Mouse (Mus musculus): ENCODE measurements at regions not wholly inside any gene's neighbourhood (a gene's known extent, or its start where the extent isn't known, plus 50 kb on each side); places are given as distances from the start of the nearest gene placed in this dataset.
A peak's percentile ranks its signal among the peaks of the same experiment; 100 is the strongest.
"Not testable (repeated sequence)": the region's sequence is repeated elsewhere in the genome, so short reads cannot be mapped to it uniquely, and the experiment has no call there.

- peak; percentile 62 for DNase-seq (ENCODE audit: extremely low spot score)
These were observed 59.5 kb upstream of the Zbtb18 start for GRCm38 (mm10) chr1:177382596-177383190.

GRCm38 (mm10) chr1:177382147-177382546 is 60.0 kb upstream of the Zbtb18 start:
- no peak for DNase-seq (ENCODE audit: extremely low spot score)

- DNase-seq (ENCODE audit: extremely low spot score): no peak
These were observed 64.0 kb upstream of the Zbtb18 start for GRCm38 (mm10) chr1:177378112-177378511.

GRCm38 (mm10) chr1:177373226-177373825 is 68.8 kb upstream of the Zbtb18 start:
- DNase-seq (ENCODE audit: extremely low spot score): no peak

- no peak for DNase-seq (ENCODE audit: extremely low spot score)
These were observed 70.1 kb upstream of the Zbtb18 start for GRCm38 (mm10) chr1:177372066-177372465.

DNA sequence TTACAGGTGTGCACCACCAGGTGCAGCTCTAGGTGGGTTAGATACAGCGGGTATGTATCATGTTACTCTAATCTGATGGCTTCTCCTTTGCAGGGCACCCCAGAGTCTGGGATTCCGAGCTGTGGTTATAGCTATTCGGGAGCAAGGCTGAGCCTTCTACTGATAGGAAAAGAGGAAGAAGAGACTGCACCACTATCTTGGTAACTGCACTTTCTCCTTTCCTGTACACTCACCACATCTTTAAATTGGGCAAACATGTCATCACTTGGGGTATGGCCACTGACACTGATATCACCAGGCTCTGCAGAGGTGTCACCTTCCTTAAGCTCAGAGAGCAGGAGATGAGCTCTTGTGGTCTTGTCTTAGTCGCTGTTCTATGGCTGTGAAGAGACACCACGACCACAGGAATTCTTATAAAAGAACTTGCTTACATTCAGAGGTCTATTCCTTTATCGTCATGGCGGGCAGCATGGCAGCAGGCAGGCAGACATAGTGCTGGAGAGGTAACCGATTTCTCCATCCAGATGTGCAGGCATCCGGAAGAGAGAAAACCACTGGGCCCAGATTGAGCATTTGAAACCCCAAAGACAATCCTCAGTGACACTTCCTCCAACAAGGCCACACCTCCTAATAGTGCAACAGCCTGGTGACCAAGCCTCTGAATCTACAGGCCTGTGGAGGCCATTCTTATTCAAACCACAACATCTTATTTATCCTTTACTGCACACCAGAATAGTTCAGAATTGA is 74.1 kb upstream of the Zbtb18 start:
- no peak for DNase-seq (ENCODE audit: extremely low spot score)

DNA sequence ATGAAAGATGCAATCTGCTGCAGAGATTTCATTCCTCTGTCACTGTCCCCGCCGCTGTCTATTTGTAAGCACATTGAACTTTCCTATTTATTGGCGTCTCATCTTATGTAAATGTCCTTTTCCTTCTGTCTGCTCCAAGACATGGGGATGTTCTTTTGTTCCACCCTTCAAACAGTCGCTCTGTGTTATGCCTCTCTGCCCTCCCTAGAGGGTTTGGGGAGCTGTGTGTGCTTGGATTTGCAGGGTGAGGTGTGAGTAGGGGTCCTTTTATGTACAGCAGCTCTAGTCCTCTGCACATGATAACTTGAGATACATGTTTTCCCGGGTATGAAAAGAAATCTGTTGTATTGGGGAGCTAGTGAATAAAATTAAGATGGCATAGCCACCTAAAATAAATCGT is 75.2 kb upstream of the Zbtb18 start:
- DNase-seq (ENCODE audit: extremely low spot score): no peak

- no peak for DNase-seq (ENCODE audit: extremely low spot score)
These were observed 75.7 kb upstream of the Zbtb18 start for GRCm38 (mm10) chr1:177366475-177366874.

- no peak for DNase-seq (ENCODE audit: extremely low spot score)
These were observed 77.8 kb upstream of the Zbtb18 start for GRCm38 (mm10) chr1:177364355-177364754.

GRCm38 (mm10) chr1:177362398-177362797 is 79.8 kb upstream of the Zbtb18 start:
- DNase-seq (ENCODE audit: extremely low spot score): no peak

DNA sequence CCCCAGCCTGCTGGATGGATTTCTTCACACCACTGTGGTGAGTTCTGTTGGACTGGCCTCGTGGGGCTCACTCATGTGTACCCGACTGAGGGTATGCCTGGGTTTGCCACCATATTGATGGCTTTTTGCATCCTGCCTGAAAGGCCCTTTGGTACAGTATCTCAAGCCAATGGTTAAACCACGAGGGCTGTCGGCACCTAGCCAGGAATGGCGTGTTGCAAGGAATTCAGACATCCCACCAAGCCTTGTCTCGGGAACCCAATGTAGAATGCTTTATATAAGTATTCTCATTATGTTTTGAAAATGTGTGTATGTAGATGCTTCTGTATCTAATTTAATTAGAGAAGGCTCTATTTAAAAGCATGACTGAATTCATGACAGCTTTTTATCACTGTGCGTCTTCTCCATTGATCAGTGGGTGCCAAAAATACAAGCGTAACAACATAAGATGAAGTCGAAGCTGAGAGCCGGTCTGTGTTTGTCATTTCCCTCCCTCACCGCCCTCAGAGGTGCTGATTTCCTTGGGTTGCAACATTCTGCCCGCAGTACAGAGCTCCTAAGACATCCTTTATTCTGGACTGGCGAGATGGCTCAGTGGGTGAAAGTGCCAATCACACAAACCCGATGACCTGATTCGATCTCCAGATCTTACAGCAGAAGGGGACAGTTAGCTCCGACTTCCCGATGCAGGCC is 90.5 kb upstream of the Akt3 start:
- no peak for DNase-seq (ENCODE audit: extremely low spot score)

GRCm38 (mm10) chr1:177347208-177347607 is 89.2 kb upstream of the Akt3 start:
- DNase-seq (ENCODE audit: extremely low spot score): no peak

- DNase-seq (ENCODE audit: extremely low spot score): no peak
These were observed 88.5 kb upstream of the Akt3 start for GRCm38 (mm10) chr1:177346540-177346939.

DNA sequence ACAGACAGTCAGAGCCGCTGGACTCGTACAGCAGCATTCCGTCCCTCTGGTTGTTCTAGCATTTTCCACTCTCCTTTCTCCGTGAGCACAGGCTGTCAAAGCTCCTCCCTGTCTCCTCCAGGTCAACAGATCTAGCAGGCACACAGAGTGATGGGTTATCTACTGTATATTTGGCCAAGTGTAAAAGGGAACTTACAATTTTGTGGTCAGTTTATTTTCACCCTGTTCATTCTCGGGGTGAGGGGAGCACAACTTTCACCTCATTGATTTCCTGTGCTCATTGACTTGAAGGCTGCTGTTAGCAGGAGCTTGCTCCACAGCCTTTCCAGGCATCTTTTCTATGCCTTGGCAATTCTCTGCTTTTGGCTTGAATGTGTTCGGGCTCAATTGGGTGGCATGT is 87.5 kb upstream of the Akt3 start:
- DNase-seq (ENCODE audit: extremely low spot score): no peak

GRCm38 (mm10) chr1:177343949-177344348 is 85.9 kb upstream of the Akt3 start:
- no peak for DNase-seq (ENCODE audit: extremely low spot score)

DNA sequence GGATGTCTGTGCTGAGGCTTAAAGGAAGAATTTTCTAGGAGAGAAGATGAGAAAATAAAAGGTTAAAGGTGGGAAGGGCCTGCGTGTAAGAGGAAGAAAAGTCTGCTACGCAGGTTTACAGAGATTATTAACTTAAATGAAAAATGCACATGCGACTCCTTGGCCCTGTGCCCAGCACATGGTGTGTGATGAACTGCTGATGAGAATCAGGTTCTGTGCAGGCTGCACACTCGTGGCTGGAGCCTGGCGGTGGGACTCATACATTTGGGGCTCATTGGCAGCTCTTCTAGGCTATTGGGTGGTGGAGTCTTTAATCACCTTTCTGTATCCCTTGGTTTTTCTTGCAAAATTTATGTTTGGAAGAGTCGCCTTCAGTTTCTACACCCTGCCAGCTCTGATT is 85.1 kb upstream of the Akt3 start:
- DNase-seq (ENCODE audit: extremely low spot score): no peak

DNA sequence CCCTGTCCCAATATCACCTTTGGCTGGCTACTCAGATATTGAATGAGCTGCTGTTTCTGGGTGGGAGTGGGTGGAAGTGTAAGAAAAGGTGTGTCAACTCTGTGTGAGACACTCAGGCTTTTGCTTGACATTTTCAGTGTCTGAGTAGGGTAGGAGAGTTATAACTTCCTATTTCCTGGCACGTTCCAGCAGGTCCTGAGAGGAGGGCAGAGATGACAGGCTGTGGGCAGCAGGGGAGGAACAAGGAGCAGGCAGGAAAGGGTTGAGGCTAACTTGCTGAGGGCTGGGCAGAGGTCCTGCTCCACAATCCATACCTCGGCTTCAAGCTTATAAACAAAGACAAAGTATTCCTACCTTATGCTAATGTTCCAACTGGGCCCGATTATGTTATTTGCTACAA is 82.2 kb upstream of the Akt3 start:
- no peak for DNase-seq (ENCODE audit: extremely low spot score)

DNA sequence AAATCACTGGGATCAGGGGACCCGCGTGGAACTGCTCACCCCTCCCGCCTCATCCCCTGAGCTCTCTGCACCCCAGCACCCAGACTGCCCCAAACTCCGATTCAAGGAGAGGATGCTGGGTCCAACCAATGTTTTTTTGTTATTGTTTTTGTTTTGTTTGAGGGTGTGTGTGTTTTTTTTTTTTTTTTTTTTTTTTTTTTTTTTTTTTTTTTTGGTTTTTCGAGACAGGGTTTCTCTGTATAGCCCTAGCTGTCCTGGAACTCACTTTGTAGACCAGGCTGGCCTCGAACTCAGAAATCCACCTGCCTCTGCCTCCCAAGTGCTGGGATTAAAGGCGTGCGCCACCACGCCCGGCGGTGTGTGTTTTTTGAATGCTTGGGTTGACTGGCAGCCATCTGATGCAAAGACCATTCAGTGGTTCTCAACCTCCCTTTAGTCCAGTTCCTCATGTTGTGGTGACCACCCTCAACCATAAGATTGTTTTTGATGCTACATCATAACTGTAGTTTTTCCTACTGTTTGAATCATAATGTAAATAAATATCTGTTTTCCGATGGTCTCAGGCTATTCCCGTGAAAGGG is 81.3 kb upstream of the Akt3 start:
- not testable (repeated sequence) for DNase-seq (ENCODE audit: extremely low spot score)

DNA sequence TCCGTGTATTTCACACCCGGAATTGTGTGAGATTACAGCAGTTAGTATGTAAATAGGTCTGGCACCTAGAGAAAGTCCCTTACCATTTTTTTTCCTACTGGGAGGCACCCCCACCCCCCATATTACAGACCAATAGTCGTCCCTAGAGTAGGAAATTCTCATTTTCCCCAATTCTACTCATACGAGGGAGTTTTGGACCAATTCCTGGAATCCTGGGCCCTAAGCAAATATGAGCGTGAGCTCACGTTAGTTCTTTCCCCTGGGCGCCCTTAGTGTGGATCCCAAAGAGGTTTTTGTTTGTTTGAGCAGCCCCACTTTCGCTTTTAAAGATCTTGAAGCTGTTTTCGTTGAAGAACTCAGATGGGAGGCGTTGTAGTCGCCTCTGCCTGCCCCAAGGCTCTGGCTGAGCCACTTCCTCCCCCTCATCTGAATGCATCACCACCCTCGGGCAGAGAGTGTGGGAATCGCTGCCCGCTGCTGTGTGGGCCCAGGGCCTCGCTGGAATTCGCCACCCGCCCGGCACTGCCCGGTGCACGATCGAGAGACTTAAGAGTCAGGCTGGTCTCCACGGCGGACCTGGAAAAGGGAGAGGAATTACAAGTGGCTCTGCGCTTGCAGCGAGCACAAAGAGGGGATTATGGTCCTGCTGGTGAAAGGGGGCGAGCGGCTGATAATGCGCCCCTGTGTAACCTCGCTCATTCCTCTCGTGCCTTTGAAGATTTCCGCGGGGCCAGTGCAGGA is 80.6 kb upstream of the Akt3 start:
- peak; percentile 76 for DNase-seq (ENCODE audit: extremely low spot score)

- DNase-seq (ENCODE audit: extremely low spot score): no peak
These were observed 79.8 kb upstream of the Akt3 start for GRCm38 (mm10) chr1:177337756-177338155.

- DNase-seq (ENCODE audit: extremely low spot score): no peak
These were observed 79.1 kb upstream of the Akt3 start for GRCm38 (mm10) chr1:177337141-177337540.

GRCm38 (mm10) chr1:177336436-177336835 is 78.4 kb upstream of the Akt3 start:
- DNase-seq (ENCODE audit: extremely low spot score): no peak

Data from embryo, embryonic 9.5 days (tissue).